Mouse (Mus musculus): ENCODE measurements around the gene Ctnnbl1. TPM values are rescaled to one million over a fixed set of nuclear protein-coding genes. Genes with fewer than 3 reads are reported as not detected.

Gene Ctnnbl1
- polyA plus RNA-seq, 1 experiment from 2014 or later: 98.8 TPM

- Histone ChIP-seq H3K4me2 (no peak overlapping the region), H3K27ac (ENCODE audit: low read depth, low read length) (no peak overlapping the region), H3K4me3 (ENCODE audit: low read depth, low read length) (no peak overlapping the region), H3K27me3 (ENCODE audit: control insufficient read depth, insufficient read depth, low read length) (no peaks in the 10 kb centered on the region), H3K9me3 (ENCODE audit: control insufficient read depth, low read length) (no peaks in the 10 kb centered on the region), H3K4me1 (ENCODE audit: control insufficient read depth, insufficient read depth, low read length) (peaks cover 4% of the 10 kb centered on the region; the same call in 1 of the 2 replicates), H3K36me3 (ENCODE audit: control insufficient read depth, insufficient read depth, low read length) (no peaks in the 10 kb centered on the region), H3K9ac (ENCODE audit: low read length) (no peak overlapping the region)
- no peak for DNase-seq (ENCODE audit: low spot score, missing footprints)
- no peak for ATAC-seq (ENCODE audit: low FRiP score)
- WGBS: 51% methylated on average over 7 of the region's 7 CpGs
Observed at GRCm38 (mm10) chr2:157807621-157808367, 70.6 kb downstream of the Ctnnbl1 start.

GRCm38 (mm10) chr2:157808368-157808923, 71.2 kb downstream of the Ctnnbl1 start:
- Histone ChIP-seq H3K4me3 (ENCODE audit: low read depth, low read length) (no peak overlapping the region), H3K9ac (ENCODE audit: low read length) (no peak overlapping the region), H3K36me3 (ENCODE audit: control insufficient read depth, insufficient read depth, low read length) (no peaks in the 10 kb centered on the region), H3K4me1 (ENCODE audit: control insufficient read depth, insufficient read depth, low read length) (peaks cover 3% of the 10 kb centered on the region; the same call in 1 of the 2 replicates), H3K27me3 (ENCODE audit: control insufficient read depth, insufficient read depth, low read length) (no peaks in the 10 kb centered on the region), H3K4me2 (no peak overlapping the region), H3K9me3 (ENCODE audit: control insufficient read depth, low read length) (no peaks in the 10 kb centered on the region), H3K27ac (ENCODE audit: low read depth, low read length) (no peak overlapping the region)
- 75% methylated on average over 7 of the region's 7 CpGs for WGBS
- DNase-seq (ENCODE audit: low spot score, missing footprints): no peak
- no peak for ATAC-seq (ENCODE audit: low FRiP score)

GRCm38 (mm10) chr2:157809341-157809740, 72.1 kb downstream of the Ctnnbl1 start:
- H3K4me2 ChIP-seq: no peak overlapping the region
- H3K4me1 ChIP-seq (ENCODE audit: control insufficient read depth, insufficient read depth, low read length): peaks cover 3% of the 10 kb centered on the region; the same call in 1 of the 2 replicates
- no peak overlapping the region for H3K9ac ChIP-seq (ENCODE audit: low read length)
- no peaks in the 10 kb centered on the region for H3K36me3 ChIP-seq (ENCODE audit: control insufficient read depth, insufficient read depth, low read length)
- no peak overlapping the region for H3K27ac ChIP-seq (ENCODE audit: low read depth, low read length)
- DNase-seq (ENCODE audit: low spot score, missing footprints) (no peak), ATAC-seq (ENCODE audit: low FRiP score) (no peak)
- no peak overlapping the region for H3K4me3 ChIP-seq (ENCODE audit: low read depth, low read length)
- H3K27me3 ChIP-seq (ENCODE audit: control insufficient read depth, insufficient read depth, low read length): no peaks in the 10 kb centered on the region
- WGBS: 86% methylated on average over 6 of the region's 6 CpGs
- no peaks in the 10 kb centered on the region for H3K9me3 ChIP-seq (ENCODE audit: control insufficient read depth, low read length)

- Histone ChIP-seq H3K27ac (ENCODE audit: low read depth, low read length) (no peak overlapping the region), H3K4me2 (no peak overlapping the region), H3K4me1 (ENCODE audit: control insufficient read depth, insufficient read depth, low read length) (peaks cover 3% of the 10 kb centered on the region; the same call in 1 of the 2 replicates), H3K9ac (ENCODE audit: low read length) (no peak overlapping the region), H3K4me3 (ENCODE audit: low read depth, low read length) (no peak overlapping the region), H3K9me3 (ENCODE audit: control insufficient read depth, low read length) (no peaks in the 10 kb centered on the region), H3K36me3 (ENCODE audit: control insufficient read depth, insufficient read depth, low read length) (no peaks in the 10 kb centered on the region), H3K27me3 (ENCODE audit: control insufficient read depth, insufficient read depth, low read length) (no peaks in the 10 kb centered on the region)
- no peak for DNase-seq (ENCODE audit: low spot score, missing footprints)
- WGBS: 95% methylated on average over 1 of the region's 1 CpGs
- no peak for ATAC-seq (ENCODE audit: low FRiP score)
Observed at GRCm38 (mm10) chr2:157810749-157811148, 73.5 kb downstream of the Ctnnbl1 start.

- DNase-seq (ENCODE audit: low spot score, missing footprints): no peak
- no peak for ATAC-seq (ENCODE audit: low FRiP score)
- Histone ChIP-seq H3K4me1 (ENCODE audit: control insufficient read depth, insufficient read depth, low read length) (no peaks in the 10 kb centered on the region; the same call in 1 of the 2 replicates), H3K36me3 (ENCODE audit: control insufficient read depth, insufficient read depth, low read length) (no peaks in the 10 kb centered on the region), H3K27ac (ENCODE audit: low read depth, low read length) (no peak overlapping the region), H3K9me3 (ENCODE audit: control insufficient read depth, low read length) (no peaks in the 10 kb centered on the region), H3K9ac (ENCODE audit: low read length) (no peak overlapping the region), H3K27me3 (ENCODE audit: control insufficient read depth, insufficient read depth, low read length) (no peaks in the 10 kb centered on the region), H3K4me3 (ENCODE audit: low read depth, low read length) (no peak overlapping the region), H3K4me2 (no peak overlapping the region)
- WGBS: 90% methylated on average over 4 of the region's 4 CpGs
Observed at GRCm38 (mm10) chr2:157813121-157813520, 75.9 kb downstream of the Ctnnbl1 start.

- H3K36me3 ChIP-seq (ENCODE audit: control insufficient read depth, insufficient read depth, low read length): no peaks in the 10 kb centered on the region
- no peak for DNase-seq (ENCODE audit: low spot score, missing footprints)
- WGBS: 84% methylated on average over 11 of the region's 11 CpGs
Observed at GRCm38 (mm10) chr2:157814116-157814964, 77.1 kb downstream of the Ctnnbl1 start.

GRCm38 (mm10) chr2:157814965-157815283, 77.7 kb downstream of the Ctnnbl1 start:
- DNase-seq (ENCODE audit: low spot score, missing footprints) (no peak), ATAC-seq (ENCODE audit: low FRiP score) (no peak)
- WGBS: 96% methylated on average over 2 of the region's 2 CpGs
- H3K36me3 ChIP-seq (ENCODE audit: control insufficient read depth, insufficient read depth, low read length): no peaks in the 10 kb centered on the region
- no peak overlapping the region for H3K4me2 ChIP-seq
- H3K9me3 ChIP-seq (ENCODE audit: control insufficient read depth, low read length): no peaks in the 10 kb centered on the region
- no peak overlapping the region for H3K4me3 ChIP-seq (ENCODE audit: low read depth, low read length)
- no peaks in the 10 kb centered on the region for H3K27me3 ChIP-seq (ENCODE audit: control insufficient read depth, insufficient read depth, low read length)
- H3K9ac ChIP-seq (ENCODE audit: low read length): no peak overlapping the region
- H3K27ac ChIP-seq (ENCODE audit: low read depth, low read length): no peak overlapping the region
- H3K4me1 ChIP-seq (ENCODE audit: control insufficient read depth, insufficient read depth, low read length): no peaks in the 10 kb centered on the region; the same call in 1 of the 2 replicates

More at GRCm38 (mm10) chr2:157814116-157814964, 77.1 kb downstream of the Ctnnbl1 start:
- no peaks in the 10 kb centered on the region for H3K27me3 ChIP-seq (ENCODE audit: control insufficient read depth, insufficient read depth, low read length)
- no peak overlapping the region for H3K27ac ChIP-seq (ENCODE audit: low read depth, low read length)
- no peak overlapping the region for H3K4me3 ChIP-seq (ENCODE audit: low read depth, low read length)
- H3K4me2 ChIP-seq: no peak overlapping the region
- no peak for ATAC-seq (ENCODE audit: low FRiP score)
- H3K9ac ChIP-seq (ENCODE audit: low read length): no peak overlapping the region
- no peaks in the 10 kb centered on the region for H3K9me3 ChIP-seq (ENCODE audit: control insufficient read depth, low read length)
- no peaks in the 10 kb centered on the region; the same call in 1 of the 2 replicates for H3K4me1 ChIP-seq (ENCODE audit: control insufficient read depth, insufficient read depth, low read length)

- ATAC-seq (ENCODE audit: low FRiP score) (no peak), DNase-seq (ENCODE audit: low spot score, missing footprints) (no peak)
- Histone ChIP-seq H3K9ac (ENCODE audit: low read length) (no peak overlapping the region), H3K4me1 (ENCODE audit: control insufficient read depth, insufficient read depth, low read length) (no peaks in the 10 kb centered on the region; the same call in 1 of the 2 replicates), H3K4me3 (ENCODE audit: low read depth, low read length) (no peak overlapping the region), H3K4me2 (no peak overlapping the region), H3K9me3 (ENCODE audit: control insufficient read depth, low read length) (no peaks in the 10 kb centered on the region), H3K36me3 (ENCODE audit: control insufficient read depth, insufficient read depth, low read length) (no peaks in the 10 kb centered on the region), H3K27ac (ENCODE audit: low read depth, low read length) (no peak overlapping the region), H3K27me3 (ENCODE audit: control insufficient read depth, insufficient read depth, low read length) (no peaks in the 10 kb centered on the region)
- 70% methylated on average over 9 of the region's 9 CpGs for WGBS
Observed at GRCm38 (mm10) chr2:157817672-157818071, 80.5 kb downstream of the Ctnnbl1 start.
